Mouse (Mus musculus): ENCODE data around the gene Pgs1. TPM values are rescaled to one million over a fixed set of nuclear protein-coding genes. Genes with fewer than 3 reads are reported as not detected.

Gene Pgs1
- total RNA-seq, 2 experiments from 2014 or later: 75.1 to 79.4 TPM

- DNase-seq: no peak
Measured at GRCm38 (mm10) chr11:118050174-118050573, 64.1 kb downstream of the Pgs1 start.

- no peak for DNase-seq
Measured at GRCm38 (mm10) chr11:118058367-118058766, 72.3 kb downstream of the Pgs1 start.

GRCm38 (mm10) chr11:118058872-118059271, 72.8 kb downstream of the Pgs1 start:
- DNase-seq: no peak

GRCm38 (mm10) chr11:118060038-118060437, 73.9 kb downstream of the Pgs1 start:
- no peak for DNase-seq

- DNase-seq: no peak
Measured at GRCm38 (mm10) chr11:118067588-118067987, 81.5 kb downstream of the Pgs1 start.

- no peak for DNase-seq
Measured at GRCm38 (mm10) chr11:118068812-118069332, 82.8 kb downstream of the Pgs1 start.

GRCm38 (mm10) chr11:118071227-118071912, 85.3 kb downstream of the Pgs1 start:
- DNase-seq: no peak

Small RNA genes lying within 50 kb of the gene (microRNA-seq; reads per million reads assigned to microRNA genes)
- gene Mir6933: 0 to 1.5 reads per million in 2 experiments

Other genes starting within 250 kb of the Pgs1 start
- gene Tmc8, start 204.2 kb upstream of the Pgs1 start, total RNA-seq (2021): under 1 TPM; 0.47 to 0.83 TPM
- 1 to 10 TPM; 7.3 to 9.7 TPM for gene Tmc6, start 204.1 kb upstream of the Pgs1 start, total RNA-seq (2021)
- gene 6030468B19Rik, start 188.6 kb upstream of the Pgs1 start, total RNA-seq (2021): under 1 TPM in 1 of 2 experiments, not detected in 1; 0.61 TPM
- gene Gm20708, start 176.6 kb upstream of the Pgs1 start, total RNA-seq (2021): 1 to 10 TPM; 1.5 to 1.7 TPM
- 10 to 100 TPM; 10.4 to 16.9 TPM for gene Syngr2, start 176.6 kb upstream of the Pgs1 start, total RNA-seq (2021)
- gene Afmid, start 160.4 kb upstream of the Pgs1 start, total RNA-seq (2021): 1 to 10 TPM; 3.8 to 4.0 TPM
- gene Tk1, start 160.2 kb upstream of the Pgs1 start, total RNA-seq (2021): under 1 TPM; 0.88 to 0.97 TPM
- gene Birc5, start 137.0 kb upstream of the Pgs1 start, total RNA-seq (2021): 1 to 10 TPM in 1 of 2 experiments, under 1 TPM in 1; 0.77 to 1.4 TPM
- gene Tmem235, start 125.5 kb upstream of the Pgs1 start, total RNA-seq (2021): under 1 TPM in 1 of 2 experiments, not detected in 1; 0.33 TPM
- 1 to 10 TPM; 3.0 to 3.8 TPM for gene Tha1, start 112.8 kb upstream of the Pgs1 start, total RNA-seq (2021)
- gene Socs3, start 16.2 kb upstream of the Pgs1 start, total RNA-seq (2021): 1 to 10 TPM; 1.3 to 1.4 TPM
- gene Dnah17, start 144.3 kb downstream of the Pgs1 start, total RNA-seq (2021): under 1 TPM; 0.03 to 0.07 TPM

Data from layer of hippocampus, postnatal 36 days (tissue).